Mouse (Mus musculus) myocyte (in vitro differentiated cells): ENCODE data around the gene Naaa. TPM values are rescaled to one million over a fixed set of nuclear protein-coding genes. Genes with fewer than 3 reads are reported as not detected.

ENCODE experiments used
- H3K27me3 ChIP-seq: one replicate; pipeline ENCODE4 v1.6.1; 2011; ENCODE audit not compliant: control insufficient read depth, insufficient read depth, insufficient read length
- H3K36me3 ChIP-seq: one replicate; pipeline ENCODE4 v1.6.1; 2011; ENCODE audit not compliant: control insufficient read depth, insufficient read depth
- H3K4me2 ChIP-seq: one replicate; pipeline ENCODE4 v1.6.1; 2011; ENCODE audit warnings: low read depth, control low read depth
- H3K4me3 ChIP-seq: one replicate; pipeline ENCODE4 v1.5.1; 2011; ENCODE audit warnings: mild to moderate bottlenecking, control low read depth, moderate library complexity
- H3K79me2 ChIP-seq: one replicate; pipeline ENCODE4 v1.6.1; 2011; ENCODE audit not compliant: control insufficient read depth, insufficient read depth
- H3ac ChIP-seq: one replicate; pipeline ENCODE4 v1.6.1; 2011; ENCODE audit not compliant: control insufficient read depth, insufficient read length
- CEBPB ChIP-seq: IDR thresholded peaks from 2 replicates; pipeline ENCODE4 v1.6.1; 2011; ENCODE audit warnings: mild to moderate bottlenecking, moderate library complexity; ENCODE audit not compliant: poor library complexity, insufficient read depth, severe bottlenecking
- E2F4 ChIP-seq: IDR thresholded peaks from one replicate; pipeline ENCODE4 v1.6.1; 2011; ENCODE audit warnings: mild to moderate bottlenecking, control low read depth, moderate library complexity; ENCODE audit not compliant: insufficient read depth
- MAX ChIP-seq: IDR thresholded peaks from one replicate; pipeline ENCODE4 v1.6.1; 2011; ENCODE audit warnings: low read depth, mild to moderate bottlenecking, control low read depth
- MYOD1 ChIP-seq, 3 experiments: IDR thresholded peaks; one replicate each; pipeline ENCODE4 v1.6.1; 2011; ENCODE audit warnings: control low read depth in 2 of 3, low read depth in 2 of 3, mild to moderate bottlenecking in 2 of 3, moderate library complexity in 1 of 3; ENCODE audit not compliant: insufficient read length in 2 of 3, control insufficient read depth in 1 of 3
- MYOG ChIP-seq, 3 experiments: IDR thresholded peaks; one replicate each; pipeline ENCODE4 v1.6.1; 2011; ENCODE audit warnings: control low read depth in 2 of 3, low read depth in 2 of 3, mild to moderate bottlenecking in 2 of 3; ENCODE audit not compliant: insufficient read length in 2 of 3, control insufficient read depth in 1 of 3, insufficient read depth in 1 of 3
- POLR2A ChIP-seq: IDR thresholded peaks from one replicate; pipeline ENCODE4 v1.6.1; 2011; ENCODE audit warnings: low read depth, mild to moderate bottlenecking, control low read depth, moderate library complexity; ENCODE audit not compliant: insufficient read length
- POLR2AphosphoS2 ChIP-seq: IDR thresholded peaks from one replicate; pipeline ENCODE4 v1.6.1; 2011; ENCODE audit warnings: low read depth, control low read depth; ENCODE audit not compliant: insufficient read length
- REST ChIP-seq: IDR thresholded peaks from one replicate; pipeline ENCODE4 v1.6.1; 2011; ENCODE audit warnings: mild to moderate bottlenecking, control low read depth, moderate library complexity; ENCODE audit not compliant: insufficient read depth, insufficient read length
- SRF ChIP-seq: IDR thresholded peaks from one replicate; pipeline ENCODE4 v1.6.1; 2011; ENCODE audit warnings: low read depth; ENCODE audit not compliant: control insufficient read depth, insufficient read length
- TCF12 ChIP-seq: IDR thresholded peaks from one replicate; pipeline ENCODE4 v1.6.1; 2011; ENCODE audit warnings: mild to moderate bottlenecking, control low read depth; ENCODE audit not compliant: poor library complexity, insufficient read depth, severe bottlenecking
- TCF3 ChIP-seq: IDR thresholded peaks from one replicate; pipeline ENCODE4 v1.6.1; 2011; ENCODE audit warnings: low read depth, control low read depth; ENCODE audit not compliant: insufficient read length
- USF1 ChIP-seq: IDR thresholded peaks from one replicate; pipeline ENCODE4 v1.6.1; 2011; ENCODE audit warnings: low read depth, mild to moderate bottlenecking, control low read depth, moderate library complexity
- polyA plus RNA-seq: library from polyadenylated mRNA; unstranded; fragments of >200 nt; fragmentation: generic; extraction: Trizol; gene quantifications from one replicate; pipeline ENCODE4 v1.2.1, GENCODE M21; 2012; ENCODE audit warnings: missing spikeins

The Naaa gene
- polyA plus RNA-seq, 1 experiment = 6.2 TPM

GRCm38 (mm10) chr5:92304291-92304690 lies 26.3 kb upstream of the Naaa start:
- Histone ChIP-seq H3K27me3 (no peaks in the 10 kb centered on the region), H3K4me3 (no peak overlapping the region), H3K79me2 (peaks cover 31% of the 10 kb centered on the region), H3K36me3 (peaks cover 31% of the 10 kb centered on the region), H3ac (no peak overlapping the region), H3K4me2 (no peak overlapping the region)
- TF ChIP-seq MYOG (IDR thresholded peaks at IDR 0.05; ENCODE audit: control insufficient read depth in 1 of 3, insufficient read depth in 1 of 3, insufficient read length in 2 of 3, low read depth in 2 of 3) = no peak
- no peak for TF ChIP-seq POLR2AphosphoS2
- TF ChIP-seq POLR2A = no peak
- no peak for TF ChIP-seq MAX

DNA sequence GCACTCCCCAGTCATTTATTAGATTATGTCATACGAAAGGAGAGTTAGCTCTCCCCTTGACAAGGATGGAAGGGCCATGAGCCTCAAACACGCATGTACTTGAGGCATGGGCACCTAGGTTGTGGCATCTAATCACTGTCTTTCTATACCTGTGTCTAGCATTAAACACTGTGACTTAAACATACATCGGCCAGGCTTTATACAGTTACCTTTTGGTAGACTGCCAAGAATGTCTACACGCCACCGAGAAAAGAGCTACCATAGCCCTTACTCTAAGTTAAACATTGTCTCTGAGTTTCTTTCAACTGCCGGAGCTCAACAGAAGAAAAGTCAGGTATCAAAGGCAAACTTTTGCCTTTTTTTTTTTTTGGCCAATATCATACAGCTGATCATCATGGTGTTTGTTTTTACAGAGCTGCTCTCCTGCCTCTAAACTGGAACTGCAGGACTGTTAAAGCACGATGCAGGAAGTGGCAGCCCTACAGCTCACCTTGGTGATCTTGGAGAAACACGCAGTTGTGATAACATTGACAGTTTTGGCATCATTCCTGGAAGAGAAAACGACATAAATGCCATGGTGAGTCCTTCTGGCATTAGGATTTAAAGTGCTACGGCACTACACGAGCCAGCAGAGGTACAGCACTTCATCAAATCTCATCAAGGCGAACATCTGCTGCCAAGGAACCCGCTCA lies 24.3 kb upstream of the Naaa start:
- H3K4me3 ChIP-seq = no peak overlapping the region
- peaks cover 11% of the 10 kb centered on the region for H3K79me2 ChIP-seq
- no peak for TF ChIP-seq TCF12
- TF ChIP-seq SRF = no peak
- TF ChIP-seq E2F4 = no peak
- TF ChIP-seq POLR2A = no peak
- no peak for TF ChIP-seq USF1
- no peak for TF ChIP-seq TCF3
- TF ChIP-seq REST = no peak
- TF ChIP-seq MAX = no peak
- TF ChIP-seq MYOG (IDR thresholded peaks at IDR 0.05; ENCODE audit: control insufficient read depth in 1 of 3, insufficient read depth in 1 of 3, insufficient read length in 2 of 3, low read depth in 2 of 3) = no peak
- no peak for TF ChIP-seq MYOD1 (IDR thresholded peaks at IDR 0.05; ENCODE audit: control insufficient read depth in 1 of 3, insufficient read length in 2 of 3, low read depth in 2 of 3)
- TF ChIP-seq POLR2AphosphoS2 = no peak
- no peak for TF ChIP-seq CEBPB
- H3K36me3 ChIP-seq = peaks cover 38% of the 10 kb centered on the region
- no peak overlapping the region for H3ac ChIP-seq
- no peaks in the 10 kb centered on the region for H3K27me3 ChIP-seq
- no peak overlapping the region for H3K4me2 ChIP-seq

- TF ChIP-seq TCF12 = no peak
- no peak for TF ChIP-seq POLR2A
- no peak for TF ChIP-seq CEBPB
- no peak for TF ChIP-seq SRF
- no peak for TF ChIP-seq TCF3
- TF ChIP-seq E2F4 = no peak
- TF ChIP-seq MAX = no peak
- no peak for TF ChIP-seq REST
- no peak for TF ChIP-seq MYOD1 (IDR thresholded peaks at IDR 0.05; ENCODE audit: control insufficient read depth in 1 of 3, insufficient read length in 2 of 3, low read depth in 2 of 3)
- no peak for TF ChIP-seq MYOG (IDR thresholded peaks at IDR 0.05; ENCODE audit: control insufficient read depth in 1 of 3, insufficient read depth in 1 of 3, insufficient read length in 2 of 3, low read depth in 2 of 3)
- no peak for TF ChIP-seq POLR2AphosphoS2
- TF ChIP-seq USF1 = no peak
- no peak overlapping the region for H3K4me2 ChIP-seq
- no peaks in the 10 kb centered on the region for H3K79me2 ChIP-seq
- H3ac ChIP-seq = no peak overlapping the region
- H3K4me3 ChIP-seq = no peak overlapping the region
- H3K36me3 ChIP-seq = peaks cover 36% of the 10 kb centered on the region
- H3K27me3 ChIP-seq = no peaks in the 10 kb centered on the region
These were observed 16.6 kb upstream of the Naaa start for GRCm38 (mm10) chr5:92294525-92294924.

GRCm38 (mm10) chr5:92291652-92292414 lies 13.9 kb upstream of the Naaa start:
- TF ChIP-seq USF1 (no peak), POLR2AphosphoS2 (no peak), MAX (no peak), TCF12 (no peak), TCF3 (no peak), MYOG (IDR thresholded peaks at IDR 0.05; ENCODE audit: control insufficient read depth in 1 of 3, insufficient read depth in 1 of 3, insufficient read length in 2 of 3, low read depth in 2 of 3) (no peak), E2F4 (no peak), REST (no peak), SRF (no peak), CEBPB (no peak)
- Histone ChIP-seq H3K36me3 (peaks cover 39% of the 10 kb centered on the region), H3K79me2 (no peaks in the 10 kb centered on the region), H3K27me3 (no peaks in the 10 kb centered on the region), H3K4me2 (no peak overlapping the region), H3ac (no peak overlapping the region), H3K4me3 (no peak overlapping the region)
